Mouse (Mus musculus): ENCODE measurements around the gene Mdm4. TPM values are rescaled to one million over a fixed set of nuclear protein-coding genes. Genes with fewer than 3 reads are reported as not detected.

Mdm4 gene
- polyA plus RNA-seq, 1 experiment from 2014 or later = 33.5 TPM

- 21% methylated on average over 3 of the region's 5 CpGs for WGBS
- no peak overlapping the region for H3K9ac ChIP-seq
- H3K4me3 ChIP-seq (replicated peaks) = no peak overlapping the region
- no peaks in the 10 kb centered on the region for H3K9me3 ChIP-seq (replicated peaks)
- ATAC-seq (ENCODE audit: insufficient number of reproducible peaks, low FRiP score, low TSS enrichment, low read depth) = no peak; the same call in 1 of the 2 replicates
- H3K4me1 ChIP-seq = peaks cover 45% of the 10 kb centered on the region
- peaks cover 14% of the 10 kb centered on the region for H3K36me3 ChIP-seq
- no peaks in the 10 kb centered on the region for H3K27me3 ChIP-seq
- H3K4me2 ChIP-seq (replicated peaks) = no peak overlapping the region
- H3K27ac ChIP-seq (replicated peaks) = peak overlapping the region; percentile 69
Measured at GRCm38 (mm10) chr1:133070157-133070556, 39.8 kb upstream of the Mdm4 start.

GRCm38 (mm10) chr1:133069275-133070120, 39.1 kb upstream of the Mdm4 start:
- H3K27ac ChIP-seq (replicated peaks) = peak overlapping the region; percentile 69
- H3K9me3 ChIP-seq (replicated peaks) = no peaks in the 10 kb centered on the region
- H3K4me2 ChIP-seq (replicated peaks) = no peak overlapping the region
- H3K9ac ChIP-seq = no peak overlapping the region
- no peak overlapping the region for H3K4me3 ChIP-seq (replicated peaks)
- peaks cover 14% of the 10 kb centered on the region for H3K36me3 ChIP-seq
- ATAC-seq (ENCODE audit: insufficient number of reproducible peaks, low FRiP score, low TSS enrichment, low read depth) = no peak
- H3K27me3 ChIP-seq = no peaks in the 10 kb centered on the region
- peaks cover 45% of the 10 kb centered on the region for H3K4me1 ChIP-seq
- 70% methylated on average over 12 of the region's 12 CpGs for WGBS

- Histone ChIP-seq H3K27me3 (no peaks in the 10 kb centered on the region), H3K9me3 (replicated peaks) (no peaks in the 10 kb centered on the region), H3K36me3 (peaks cover 18% of the 10 kb centered on the region), H3K9ac (no peak overlapping the region), H3K4me2 (replicated peaks) (no peak overlapping the region), H3K27ac (replicated peaks) (peak overlapping the region; percentile 69), H3K4me1 (peaks cover 45% of the 10 kb centered on the region), H3K4me3 (replicated peaks) (no peak overlapping the region)
- ATAC-seq (ENCODE audit: insufficient number of reproducible peaks, low FRiP score, low TSS enrichment, low read depth) = no peak
- 85% methylated on average over 15 of the region's 15 CpGs for WGBS
Measured at GRCm38 (mm10) chr1:133068669-133069274, 38.4 kb upstream of the Mdm4 start.

GRCm38 (mm10) chr1:133068268-133068667, 37.9 kb upstream of the Mdm4 start:
- peaks cover 45% of the 10 kb centered on the region for H3K4me1 ChIP-seq
- no peaks in the 10 kb centered on the region for H3K9me3 ChIP-seq (replicated peaks)
- peak overlapping the region; percentile 58; the same call in 1 of the 2 replicates for H3K27ac ChIP-seq (replicated peaks)
- no peak overlapping the region for H3K4me3 ChIP-seq (replicated peaks)
- H3K4me2 ChIP-seq (replicated peaks) = no peak overlapping the region
- peaks cover 18% of the 10 kb centered on the region for H3K36me3 ChIP-seq
- no peak overlapping the region for H3K9ac ChIP-seq
- no peaks in the 10 kb centered on the region for H3K27me3 ChIP-seq
- 58% methylated on average over 5 of the region's 5 CpGs for WGBS
- 0 out of 2 replicates have a peak, but pooled peaks have one; percentile 35 for ATAC-seq (ENCODE audit: insufficient number of reproducible peaks, low FRiP score, low TSS enrichment, low read depth)

GRCm38 (mm10) chr1:133063164-133063563, 32.8 kb upstream of the Mdm4 start:
- H3K4me1 ChIP-seq = peaks cover 14% of the 10 kb centered on the region
- H3K9ac ChIP-seq = no peak overlapping the region
- no peak overlapping the region for H3K4me3 ChIP-seq (replicated peaks)
- no peak overlapping the region for H3K4me2 ChIP-seq (replicated peaks)
- no peak overlapping the region for H3K27ac ChIP-seq (replicated peaks)
- no peak for ATAC-seq (ENCODE audit: insufficient number of reproducible peaks, low FRiP score, low TSS enrichment, low read depth)
- no peaks in the 10 kb centered on the region for H3K27me3 ChIP-seq
- H3K36me3 ChIP-seq = peaks cover 18% of the 10 kb centered on the region
- 89% methylated on average over 6 of the region's 6 CpGs for WGBS
- H3K9me3 ChIP-seq (replicated peaks) = no peaks in the 10 kb centered on the region

- Histone ChIP-seq H3K36me3 (0 out of 2 replicates have a peak, but pooled peaks cover 4% of the 10 kb centered on the region), H3K9ac (no peak overlapping the region), H3K4me3 (replicated peaks) (no peak overlapping the region), H3K4me2 (replicated peaks) (no peak overlapping the region), H3K9me3 (replicated peaks) (no peaks in the 10 kb centered on the region), H3K27ac (replicated peaks) (no peak overlapping the region), H3K4me1 (peaks cover 32% of the 10 kb centered on the region), H3K27me3 (no peaks in the 10 kb centered on the region)
- 50% methylated on average over 4 of the region's 4 CpGs for WGBS
- ATAC-seq (ENCODE audit: insufficient number of reproducible peaks, low FRiP score, low TSS enrichment, low read depth) = no peak
Measured at GRCm38 (mm10) chr1:133060681-133061080, 30.3 kb upstream of the Mdm4 start.

GRCm38 (mm10) chr1:133059592-133059991, 29.2 kb upstream of the Mdm4 start:
- 49% methylated on average over 2 of the region's 2 CpGs for WGBS
- Histone ChIP-seq H3K27ac (replicated peaks) (no peak overlapping the region), H3K27me3 (no peaks in the 10 kb centered on the region), H3K4me2 (replicated peaks) (no peak overlapping the region), H3K4me3 (replicated peaks) (no peak overlapping the region), H3K36me3 (0 out of 2 replicates have a peak, but pooled peaks cover 4% of the 10 kb centered on the region), H3K4me1 (peaks cover 33% of the 10 kb centered on the region), H3K9me3 (replicated peaks) (no peaks in the 10 kb centered on the region), H3K9ac (no peak overlapping the region)
- no peak for ATAC-seq (ENCODE audit: insufficient number of reproducible peaks, low FRiP score, low TSS enrichment, low read depth)

GRCm38 (mm10) chr1:133057345-133058034, 27.1 kb upstream of the Mdm4 start:
- Histone ChIP-seq H3K36me3 (no peaks in the 10 kb centered on the region), H3K4me3 (replicated peaks) (no peak overlapping the region), H3K4me2 (replicated peaks) (no peak overlapping the region), H3K9me3 (replicated peaks) (no peaks in the 10 kb centered on the region), H3K9ac (no peak overlapping the region), H3K27me3 (no peaks in the 10 kb centered on the region), H3K4me1 (peaks cover 33% of the 10 kb centered on the region), H3K27ac (replicated peaks) (peak overlapping the region; percentile 65)
- WGBS = 26% methylated on average over 7 of the region's 7 CpGs
- ATAC-seq (ENCODE audit: insufficient number of reproducible peaks, low FRiP score, low TSS enrichment, low read depth) = no peak

- Histone ChIP-seq H3K9ac (no peak overlapping the region), H3K36me3 (no peaks in the 10 kb centered on the region), H3K4me3 (replicated peaks) (no peak overlapping the region), H3K9me3 (replicated peaks) (no peaks in the 10 kb centered on the region), H3K4me2 (replicated peaks) (no peak overlapping the region), H3K27ac (replicated peaks) (no peak overlapping the region), H3K4me1 (peaks cover 27% of the 10 kb centered on the region), H3K27me3 (no peaks in the 10 kb centered on the region)
- no peak for ATAC-seq (ENCODE audit: insufficient number of reproducible peaks, low FRiP score, low TSS enrichment, low read depth)
- 73% methylated on average over 8 of the region's 8 CpGs for WGBS
Measured at GRCm38 (mm10) chr1:133054326-133054725, 24.0 kb upstream of the Mdm4 start.

- Histone ChIP-seq H3K9me3 (replicated peaks) (no peaks in the 10 kb centered on the region), H3K36me3 (no peaks in the 10 kb centered on the region), H3K4me1 (peaks cover 24% of the 10 kb centered on the region), H3K9ac (no peak overlapping the region), H3K27me3 (no peaks in the 10 kb centered on the region), H3K4me3 (replicated peaks) (no peak overlapping the region), H3K4me2 (replicated peaks) (no peak overlapping the region), H3K27ac (replicated peaks) (no peak overlapping the region)
- 57% methylated on average over 5 of the region's 5 CpGs for WGBS
- no peak for ATAC-seq (ENCODE audit: insufficient number of reproducible peaks, low FRiP score, low TSS enrichment, low read depth)
Measured at GRCm38 (mm10) chr1:133053034-133053433, 22.7 kb upstream of the Mdm4 start.

- H3K9ac ChIP-seq = no peak overlapping the region
- H3K9me3 ChIP-seq (replicated peaks) = no peaks in the 10 kb centered on the region
- 89% methylated on average over 2 of the region's 2 CpGs for WGBS
- no peak overlapping the region for H3K27ac ChIP-seq (replicated peaks)
- H3K27me3 ChIP-seq = no peaks in the 10 kb centered on the region
- no peak overlapping the region for H3K4me2 ChIP-seq (replicated peaks)
- H3K4me3 ChIP-seq (replicated peaks) = no peak overlapping the region
- ATAC-seq (ENCODE audit: insufficient number of reproducible peaks, low FRiP score, low TSS enrichment, low read depth) = no peak
- H3K36me3 ChIP-seq = no peaks in the 10 kb centered on the region
- peaks cover 24% of the 10 kb centered on the region for H3K4me1 ChIP-seq
Measured at GRCm38 (mm10) chr1:133051829-133052228, 21.5 kb upstream of the Mdm4 start.
